Mouse (Mus musculus) heart, postnatal 0 days (tissue): ENCODE data around the gene Prune2. TPM values are rescaled to one million over a fixed set of nuclear protein-coding genes. Genes with fewer than 3 reads are reported as not detected.

ENCODE experiments used
- ATAC-seq: fragments of 200-750 bp; cut with Nextera tagmentation; 2 replicates; pipeline ENCODE4 v1.8.0; 2017; ENCODE audit warnings: low read depth, moderate number of reproducible peaks, moderate library complexity; ENCODE audit not compliant: insufficient read depth
- DNase-seq: peaks from one replicate; pipeline ENCODE4 v3.0.0-alpha.2; 2016; ENCODE audit warnings: low spot score
- H3K27ac ChIP-seq: fragments of 300-500 bp; sonication (generic); 2 replicates; pipeline ENCODE4 v1.5.1; 2014; ENCODE audit warnings: low read depth, mild to moderate bottlenecking
- H3K27me3 ChIP-seq: fragments of 300-500 bp; sonication (generic); 2 replicates; pipeline ENCODE4 v1.6.1; 2014; ENCODE audit warnings: low read length, mixed read lengths; ENCODE audit not compliant: control insufficient read depth, insufficient read depth
- H3K36me3 ChIP-seq: fragments of 300-500 bp; sonication (generic); replicated peaks from 2 replicates; pipeline ENCODE4 v1.6.1; 2014; ENCODE audit warnings: low read length, mixed read lengths; ENCODE audit not compliant: control insufficient read depth, insufficient read depth
- H3K4me1 ChIP-seq: fragments of 300-500 bp; sonication (generic); 2 replicates; pipeline ENCODE4 v1.6.1; 2014; ENCODE audit warnings: antibody characterized with exemption; ENCODE audit not compliant: control insufficient read depth, insufficient read depth
- H3K4me2 ChIP-seq: fragments of 300-500 bp; sonication (generic); 2 replicates; pipeline ENCODE4 v1.6.1; 2014; ENCODE audit warnings: low read depth, mild to moderate bottlenecking, low read length, moderate library complexity
- H3K4me3 ChIP-seq: fragments of 300-500 bp; sonication (generic); 2 replicates; pipeline ENCODE4 v1.5.1; 2014; ENCODE audit warnings: low read depth, low read length
- H3K9ac ChIP-seq: fragments of 300-500 bp; sonication (generic); replicated peaks from 2 replicates; pipeline ENCODE4 v1.6.1; 2014; ENCODE audit warnings: low read depth, low read length, mixed read lengths
- H3K9me3 ChIP-seq: fragments of 300-500 bp; sonication (generic); replicated peaks from 2 replicates; pipeline ENCODE4 v1.6.1; 2016; ENCODE audit warnings: low read length; ENCODE audit not compliant: control insufficient read depth
- CTCF ChIP-seq: IDR thresholded peaks from 2 replicates; pipeline ENCODE4 v1.5.1; 2016; ENCODE audit warnings: antibody characterized with exemption, control low read depth, low read depth
- EP300 ChIP-seq: IDR thresholded peaks from 2 replicates; pipeline ENCODE4 v1.6.1; 2016; ENCODE audit warnings: antibody characterized with exemption, low read depth
- WGBS: fragments of 180-500 bp; shearing (Covaris S2); extraction: QIAGEN DNeasy Blood & Tissue Kit; methylation state at CpG from one replicate; pipeline ENCODE4 v1.1.7; 2014; 5-methylcytosine and 5-hydroxymethylcytosine counted together
- polyA plus RNA-seq: library from polyadenylated mRNA; unstranded; fragments of >200 nt; fragmentation: Nextera tagmentation; extraction: Ambion mirVana; gene quantifications from 2 replicates; pipeline ENCODE4 v1.2.1, GENCODE M21; 2015
- total RNA-seq: library from RNA; depleted of rRNA; stranded (reverse); fragments of >200 nt; gene quantifications from 2 replicates; pipeline ENCODE4 v1.2.3, GENCODE M21; 2014; ENCODE audit warnings: low replicate concordance

Prune2 gene
- total and polyA plus RNA-seq, 2 experiments from 2014 or later: 4.6 to 10.5 TPM

DNA sequence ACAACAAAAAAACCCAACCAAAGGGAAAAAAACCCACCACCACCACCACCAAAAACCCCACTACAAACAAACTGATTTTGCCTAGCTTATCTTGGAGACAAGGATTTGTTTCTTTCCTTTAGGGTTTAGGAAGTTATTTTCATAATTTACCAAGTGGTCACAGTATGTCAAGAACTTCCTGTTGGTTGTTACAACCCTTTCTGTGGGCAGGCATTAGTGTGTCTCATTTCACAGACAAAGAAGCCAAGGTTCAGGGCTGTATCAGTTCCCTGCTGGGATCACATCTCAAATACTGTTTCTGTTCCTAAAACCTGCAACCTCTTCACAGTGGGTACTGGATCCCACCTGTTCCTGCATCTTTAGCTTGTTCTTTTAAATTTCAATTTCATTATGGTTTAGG, 108.5 kb downstream of the Prune2 start:
- DNase-seq: no peak

GRCm38 (mm10) chr19:17069067-17069466, 113.1 kb downstream of the Prune2 start:
- ATAC-seq (no peak), DNase-seq (no peak)
- Histone ChIP-seq H3K4me1 (no peaks in the 10 kb centered on the region), H3K9ac (no peak overlapping the region), H3K9me3 (no peaks in the 10 kb centered on the region), H3K36me3 (no peaks in the 10 kb centered on the region), H3K27me3 (no peaks in the 10 kb centered on the region), H3K4me3 (no peak overlapping the region), H3K27ac (no peak overlapping the region), H3K4me2 (no peak overlapping the region)
- TF ChIP-seq CTCF: no peak
- no peak for TF ChIP-seq EP300
- 78% methylated on average over 7 of the region's 7 CpGs for WGBS

More for the DNA sequence above, 108.5 kb downstream of the Prune2 start:
- Histone ChIP-seq H3K36me3 (no peaks in the 10 kb centered on the region), H3K4me2 (no peak overlapping the region), H3K27ac (no peak overlapping the region), H3K4me1 (no peaks in the 10 kb centered on the region), H3K4me3 (no peak overlapping the region), H3K9me3 (no peaks in the 10 kb centered on the region), H3K27me3 (no peaks in the 10 kb centered on the region), H3K9ac (no peak overlapping the region)
- TF ChIP-seq EP300 (no peak), CTCF (no peak)
- ATAC-seq: no peak

- no peak overlapping the region for H3K4me2 ChIP-seq
- H3K9me3 ChIP-seq: no peaks in the 10 kb centered on the region
- H3K4me3 ChIP-seq: no peak overlapping the region
- no peak overlapping the region for H3K9ac ChIP-seq
- H3K36me3 ChIP-seq: no peaks in the 10 kb centered on the region
- TF ChIP-seq EP300: no peak
- TF ChIP-seq CTCF: no peak
- 83% methylated on average over 5 of the region's 5 CpGs for WGBS
- no peak for ATAC-seq
- no peak for DNase-seq
- H3K27me3 ChIP-seq: no peaks in the 10 kb centered on the region
- H3K27ac ChIP-seq: no peak overlapping the region
- no peaks in the 10 kb centered on the region for H3K4me1 ChIP-seq
These were observed 115.3 kb downstream of the Prune2 start for GRCm38 (mm10) chr19:17071205-17071604.

DNA sequence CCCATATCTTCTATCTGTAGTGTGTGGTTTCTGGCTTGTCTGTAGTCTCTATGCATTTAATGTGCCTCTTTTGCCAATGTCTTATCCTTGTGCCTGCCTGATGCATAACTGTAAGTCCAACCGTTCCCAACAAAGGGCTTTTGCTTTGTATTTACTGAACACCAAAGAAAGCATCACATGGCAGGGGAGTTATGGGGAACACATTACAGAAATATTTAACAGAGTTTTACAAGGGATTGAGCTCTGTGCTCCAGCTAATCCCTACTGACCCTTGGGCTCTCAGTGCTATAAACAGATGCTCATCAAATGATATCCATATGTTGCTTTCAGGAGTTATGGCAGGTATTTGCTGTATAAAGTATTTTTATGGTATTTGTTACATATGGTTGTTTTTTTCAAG, 116.3 kb downstream of the Prune2 start:
- Histone ChIP-seq H3K4me1 (no peaks in the 10 kb centered on the region), H3K4me3 (no peak overlapping the region), H3K4me2 (no peak overlapping the region), H3K9me3 (no peaks in the 10 kb centered on the region), H3K36me3 (no peaks in the 10 kb centered on the region), H3K9ac (no peak overlapping the region), H3K27me3 (no peaks in the 10 kb centered on the region), H3K27ac (no peak overlapping the region)
- DNase-seq (no peak), ATAC-seq (no peak)
- TF ChIP-seq EP300: no peak
- 82% methylated on average over 1 of the region's 1 CpGs for WGBS

- Histone ChIP-seq H3K4me1 (no peaks in the 10 kb centered on the region), H3K27ac (no peak overlapping the region), H3K27me3 (no peaks in the 10 kb centered on the region), H3K4me2 (no peak overlapping the region), H3K4me3 (no peak overlapping the region), H3K36me3 (no peaks in the 10 kb centered on the region), H3K9ac (no peak overlapping the region), H3K9me3 (no peaks in the 10 kb centered on the region)
- ATAC-seq: no peak
- WGBS: 60% methylated on average over 8 of the region's 8 CpGs
- no peak for DNase-seq
- TF ChIP-seq CTCF (no peak), EP300 (no peak)
These were observed 122.9 kb downstream of the Prune2 start for GRCm38 (mm10) chr19:17078643-17079316.

GRCm38 (mm10) chr19:17081382-17081781, 125.5 kb downstream of the Prune2 start:
- 81% methylated on average over 10 of the region's 10 CpGs for WGBS
- ATAC-seq (no peak), DNase-seq (no peak)
- TF ChIP-seq EP300: no peak
- no peak for TF ChIP-seq CTCF
- H3K27ac ChIP-seq: no peak overlapping the region
- no peak overlapping the region for H3K9ac ChIP-seq
- no peaks in the 10 kb centered on the region for H3K9me3 ChIP-seq
- no peaks in the 10 kb centered on the region for H3K27me3 ChIP-seq
- H3K4me2 ChIP-seq: no peak overlapping the region
- H3K4me3 ChIP-seq: no peak overlapping the region
- H3K36me3 ChIP-seq: no peaks in the 10 kb centered on the region
- H3K4me1 ChIP-seq: no peaks in the 10 kb centered on the region
